Mouse (Mus musculus) adrenal gland, postnatal 14 days (tissue): ENCODE measurements around the gene Itgb3bp. TPM values are rescaled to one million over a fixed set of nuclear protein-coding genes. Genes with fewer than 3 reads are reported as not detected.

Experiments
- DNase-seq: peaks from one replicate; pipeline ENCODE4 v3.0.0; 2021; ENCODE audit warnings: mixed read lengths
- total RNA-seq: library from RNA; stranded (reverse); gene quantifications from 2 replicates; pipeline ENCODE4 v1.2.3, GENCODE M21; 2021

The Itgb3bp gene
- total RNA-seq, 1 experiment from 2014 or later, result 6.6 TPM

- DNase-seq, result no peak
Observed at GRCm38 (mm10) chr4:99931807-99932206, 2.2 kb upstream of the Itgb3bp start.

GRCm38 (mm10) chr4:99931240-99931580 lies 1.6 kb upstream of the Itgb3bp start:
- DNase-seq, result no peak

GRCm38 (mm10) chr4:99930518-99931239 lies 1.1 kb upstream of the Itgb3bp start:
- peak; percentile 28 for DNase-seq

DNA sequence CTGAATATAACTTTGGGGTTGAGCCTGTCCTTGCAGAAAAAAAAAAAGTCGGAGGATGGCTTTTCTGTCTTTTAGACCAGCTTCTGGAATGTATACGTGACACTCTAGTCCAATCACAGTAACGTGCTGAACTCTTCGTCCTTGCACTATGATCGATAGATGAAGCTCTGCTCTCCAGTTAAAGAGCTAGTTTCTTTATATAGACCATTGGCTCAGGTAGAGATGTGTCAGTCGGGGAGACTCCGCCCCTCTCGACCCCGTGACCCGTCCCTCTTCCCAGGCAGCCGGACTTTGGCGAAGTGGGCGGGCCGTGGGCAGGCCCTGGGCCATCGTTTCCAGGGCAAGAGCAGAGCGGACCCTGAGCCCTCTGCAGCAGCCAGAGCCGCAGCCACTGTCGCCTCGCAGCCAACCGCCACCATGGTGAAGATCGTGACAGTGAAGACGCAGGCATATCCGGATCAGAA lies 432 bp downstream of the Itgb3bp start, which contains the start of gene Pgm1:
Gene Pgm1, plus strand, starts transcription at position 266 of the 464 bp plus-strand sequence.
- peak; percentile 93 for DNase-seq

DNA sequence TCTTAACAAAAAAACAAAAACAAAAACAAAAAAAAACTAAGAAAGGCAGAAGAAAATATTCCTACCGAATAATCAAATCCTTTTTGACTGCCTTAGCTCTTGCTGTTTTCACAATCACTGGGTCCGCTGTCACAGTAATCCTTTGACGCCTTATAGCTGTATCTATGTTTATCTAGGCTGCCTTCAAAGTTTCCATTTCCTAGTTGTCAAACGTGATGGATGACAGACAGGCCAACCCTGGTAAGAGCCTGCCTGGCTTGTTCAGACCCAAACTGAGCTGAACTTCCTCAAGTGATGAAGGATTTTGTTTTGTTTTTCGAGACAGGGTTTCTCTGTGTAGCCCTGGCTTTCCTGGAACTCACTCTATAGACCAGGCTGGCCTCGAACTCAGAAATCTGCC lies 1.1 kb downstream of the Itgb3bp start:
- no peak for DNase-seq

GRCm38 (mm10) chr4:99926380-99926779 lies 3.2 kb downstream of the Itgb3bp start:
- no peak for DNase-seq

DNA sequence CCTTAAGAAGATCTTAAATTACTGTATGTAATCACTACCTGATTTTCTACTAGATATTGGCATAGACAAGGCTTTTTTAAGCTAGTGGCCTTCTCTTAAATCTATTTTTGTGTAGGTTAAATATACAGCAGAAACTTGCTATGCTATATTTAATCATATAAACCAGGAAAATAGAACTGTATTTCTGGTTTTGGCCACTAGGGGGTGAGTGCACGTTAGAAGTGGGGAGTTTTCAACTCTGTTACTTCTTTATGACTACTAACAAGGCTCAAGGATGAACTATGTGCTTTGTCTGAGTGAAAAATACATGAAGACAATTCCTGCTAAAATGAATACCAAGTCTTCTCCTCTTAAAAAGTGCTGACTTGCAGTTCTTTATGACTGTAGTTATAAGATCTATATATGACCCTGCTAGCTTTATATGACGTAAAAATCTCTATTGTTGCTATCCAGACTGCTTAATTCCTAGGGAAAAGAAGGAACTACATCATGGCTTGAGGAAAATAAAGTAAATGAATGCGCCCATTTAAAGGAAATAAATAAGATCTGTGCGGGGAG lies 15.6 kb downstream of the Itgb3bp start:
- peak; percentile 16 for DNase-seq

DNA sequence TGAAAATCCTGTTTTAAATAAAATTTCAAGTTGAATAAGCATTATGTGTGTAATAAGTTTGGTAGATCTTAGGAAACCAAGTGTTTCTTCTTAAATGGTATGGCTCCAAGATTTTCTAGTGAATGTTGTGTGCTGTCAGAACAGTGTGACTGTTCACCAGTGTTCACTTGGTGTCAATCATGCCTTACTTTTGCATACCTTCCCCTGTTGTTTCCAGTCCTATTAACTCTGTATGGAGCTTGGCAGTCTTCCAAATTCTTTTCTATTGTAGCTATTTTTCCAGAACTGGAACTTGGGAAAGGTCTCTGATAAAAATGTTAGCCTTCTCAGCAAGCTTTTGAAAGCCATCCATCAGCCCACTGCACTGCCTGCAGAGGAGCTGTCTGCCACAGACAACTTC lies 47.2 kb downstream of the Itgb3bp start:
- DNase-seq, result no peak

DNA sequence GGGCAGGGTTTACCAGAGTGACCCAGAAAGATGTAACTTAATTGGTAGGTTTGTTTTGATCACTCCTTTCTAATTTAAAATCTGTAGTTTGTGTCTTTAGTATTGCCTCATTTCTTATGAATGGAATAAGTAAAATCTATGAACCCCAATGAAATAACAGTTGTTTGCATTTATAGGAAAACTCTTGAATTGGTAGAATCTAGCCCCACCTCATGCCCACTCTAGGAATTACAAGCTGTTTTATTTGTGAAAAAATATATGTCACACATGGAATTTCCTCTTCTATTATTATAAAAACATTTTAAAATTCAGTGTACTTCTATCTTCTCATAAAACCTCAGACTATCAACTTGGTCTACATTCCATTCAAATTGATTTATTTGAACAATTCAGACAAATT lies 47.7 kb downstream of the Itgb3bp start:
- peak; percentile 12 for DNase-seq

DNA sequence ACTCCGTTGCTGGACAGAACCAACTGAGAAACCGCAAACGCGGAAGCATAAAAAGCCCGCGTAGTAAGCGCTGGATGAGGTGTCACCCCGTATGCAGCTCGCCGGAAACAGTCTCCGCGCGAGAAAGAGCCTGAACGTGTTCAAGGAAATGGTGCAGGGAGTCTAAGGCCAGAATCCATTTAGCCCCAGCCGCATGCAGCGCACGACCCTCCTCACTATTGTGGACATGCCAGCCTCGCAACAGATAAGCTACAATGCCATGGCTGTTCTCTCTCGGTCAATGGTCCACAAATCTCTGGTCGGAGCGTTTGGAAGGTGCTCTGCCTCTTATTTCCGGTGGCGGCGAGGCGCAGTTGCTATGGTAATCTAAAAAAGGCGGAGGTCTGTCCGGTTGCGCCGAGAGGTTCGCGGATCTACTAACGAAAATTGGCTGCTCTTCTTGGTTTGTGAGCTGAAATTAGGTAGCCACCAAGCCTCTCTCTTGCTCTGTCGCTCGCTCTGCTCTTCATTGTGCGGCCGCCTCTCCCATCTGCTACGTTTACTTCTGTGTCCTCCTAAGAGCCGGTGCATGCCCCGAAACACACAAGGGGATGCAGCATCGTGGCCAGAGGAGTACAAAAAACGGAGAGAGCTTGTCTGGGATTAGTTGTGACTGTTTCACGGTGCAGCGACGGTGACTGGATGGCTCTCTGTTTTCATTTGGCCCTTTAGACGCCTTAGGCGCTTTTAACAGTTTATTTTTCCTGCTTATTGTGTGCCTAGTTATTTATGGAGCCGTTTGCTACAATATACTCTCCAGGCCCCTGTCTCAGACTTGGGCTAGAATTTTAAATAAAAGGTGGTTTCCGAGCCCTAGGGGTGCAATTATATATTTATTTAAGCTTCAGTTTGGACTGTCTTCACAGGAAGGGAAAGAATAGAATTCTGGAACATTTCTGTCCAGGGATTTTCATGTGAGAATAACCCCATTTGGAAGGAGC lies 100.2 kb downstream of the Itgb3bp start, which contains the start of gene Efcab7:
Gene Efcab7, plus strand, starts transcription at position 105 of the 980 bp plus-strand sequence.
- peak; percentile 89 for DNase-seq

DNA sequence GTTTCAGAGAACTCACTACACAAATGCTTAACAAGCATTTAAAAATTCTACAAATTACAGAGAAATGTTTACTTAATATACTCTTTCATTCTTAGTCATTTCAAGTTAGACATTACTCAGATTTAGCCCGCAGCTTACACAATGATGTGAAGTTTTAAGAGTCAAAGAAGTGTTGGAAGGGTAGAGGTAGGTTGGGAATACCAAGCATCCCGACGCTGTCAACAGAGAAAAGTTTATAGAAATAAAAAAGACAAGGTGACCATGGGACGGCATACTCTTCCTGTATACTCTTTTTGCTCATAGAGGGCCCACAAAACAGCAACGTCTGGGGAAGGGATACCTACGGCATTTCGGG lies 100.9 kb downstream of the Itgb3bp start:
- DNase-seq, result no peak

- no peak for DNase-seq
Observed at GRCm38 (mm10) chr4:99828337-99828736, 101.3 kb downstream of the Itgb3bp start.

GRCm38 (mm10) chr4:99816697-99817460 lies 112.7 kb downstream of the Itgb3bp start:
- no peak for DNase-seq

DNA sequence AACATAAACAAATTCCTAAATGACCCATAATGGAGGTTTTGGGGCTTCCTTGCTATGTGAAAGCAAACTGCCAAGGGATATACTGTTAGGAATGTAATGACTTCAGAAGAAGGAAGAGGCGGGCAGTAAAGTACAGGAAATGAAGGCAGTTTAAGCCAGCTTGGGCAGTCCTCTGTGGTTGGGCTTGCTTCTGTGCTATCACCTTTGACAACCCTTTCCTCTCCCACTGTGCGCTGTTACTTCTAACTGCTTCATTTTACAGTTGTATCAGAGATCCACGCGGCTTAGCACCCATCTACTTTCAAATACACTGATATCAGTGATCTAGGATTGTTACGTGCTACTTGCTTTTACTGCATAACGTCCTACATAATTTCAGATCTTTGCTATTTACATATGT lies 137.2 kb downstream of the Itgb3bp start:
- DNase-seq, result no peak

DNA sequence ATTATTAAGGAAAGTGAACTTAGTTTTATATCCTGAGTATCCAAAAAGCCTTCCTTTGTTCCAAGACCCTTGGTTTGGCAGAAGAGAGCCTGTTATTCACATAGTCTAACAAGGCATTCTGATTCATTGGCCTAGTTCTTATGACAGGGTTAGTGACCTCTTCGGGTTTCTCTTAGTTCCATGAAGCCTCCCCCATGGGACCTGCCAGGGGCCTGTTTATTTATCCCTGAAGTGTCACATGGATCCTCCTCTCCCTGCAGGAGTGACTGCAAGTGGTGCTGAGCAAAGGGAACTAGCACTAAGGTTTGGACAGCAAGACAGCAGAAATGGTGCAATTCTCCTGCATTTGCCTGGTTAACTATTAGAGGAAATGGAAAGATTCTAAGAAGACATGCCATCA lies 156.6 kb downstream of the Itgb3bp start:
- DNase-seq, result peak; percentile 6

DNA sequence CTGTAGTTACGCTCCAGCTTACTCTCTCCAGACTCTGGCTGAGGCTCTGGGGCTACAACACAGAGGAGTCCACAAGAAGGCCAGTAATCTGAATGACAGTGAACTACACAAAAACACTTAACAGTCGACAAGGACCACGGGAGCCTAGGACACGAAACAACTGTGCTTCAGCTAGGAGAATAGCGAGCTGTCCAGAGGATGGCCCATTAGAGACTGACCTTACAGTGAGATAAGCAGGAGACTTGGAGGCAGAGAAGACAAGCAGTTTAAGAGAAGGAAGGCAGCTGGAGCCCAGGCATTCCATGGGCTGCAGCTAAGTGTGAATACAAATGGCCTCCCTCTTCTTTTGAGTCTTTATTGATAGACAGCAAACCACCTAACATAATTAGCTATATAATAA lies 159.1 kb downstream of the Itgb3bp start:
- DNase-seq, result no peak

GRCm38 (mm10) chr4:99766753-99767152 lies 162.9 kb downstream of the Itgb3bp start:
- DNase-seq, result peak; percentile 17

DNA sequence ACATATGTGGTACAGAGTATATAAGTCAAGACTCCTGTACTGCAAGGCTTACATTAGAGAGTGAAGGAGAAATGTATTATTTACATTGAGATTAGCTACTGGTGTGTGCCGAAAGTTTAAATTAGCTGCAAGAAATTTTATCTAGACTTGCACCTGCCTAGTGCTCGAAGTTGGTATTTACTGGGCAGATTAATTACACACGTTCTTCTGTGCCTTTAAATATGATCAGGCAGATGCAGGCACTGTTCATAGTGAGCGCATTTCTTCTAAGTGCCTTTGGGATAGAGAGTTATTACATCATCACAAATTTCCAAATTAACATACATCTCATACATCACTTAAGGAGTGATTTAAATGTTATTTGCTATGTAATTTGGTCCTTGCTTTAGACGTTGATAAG lies 163.3 kb downstream of the Itgb3bp start:
- DNase-seq, result no peak

DNA sequence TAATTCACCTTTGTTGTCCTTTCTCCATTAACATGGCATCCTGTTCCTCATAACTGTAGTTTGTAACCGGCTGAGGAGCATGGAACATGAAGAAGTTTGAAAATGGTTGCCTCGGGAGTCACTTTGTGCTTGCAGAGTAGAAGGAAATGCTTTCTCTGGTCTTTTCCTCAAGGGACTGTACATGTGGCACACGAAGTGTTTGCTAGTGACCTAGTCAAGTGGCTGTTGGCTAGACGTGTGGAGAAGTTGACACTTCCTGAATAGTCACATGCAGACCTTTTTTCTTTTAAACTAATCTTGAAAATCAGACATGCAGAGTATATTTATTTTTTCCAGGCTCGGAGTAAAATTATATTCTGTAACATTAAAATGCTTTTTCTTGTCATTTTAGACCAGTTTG lies 177.2 kb downstream of the Itgb3bp start:
- DNase-seq, result no peak

DNA sequence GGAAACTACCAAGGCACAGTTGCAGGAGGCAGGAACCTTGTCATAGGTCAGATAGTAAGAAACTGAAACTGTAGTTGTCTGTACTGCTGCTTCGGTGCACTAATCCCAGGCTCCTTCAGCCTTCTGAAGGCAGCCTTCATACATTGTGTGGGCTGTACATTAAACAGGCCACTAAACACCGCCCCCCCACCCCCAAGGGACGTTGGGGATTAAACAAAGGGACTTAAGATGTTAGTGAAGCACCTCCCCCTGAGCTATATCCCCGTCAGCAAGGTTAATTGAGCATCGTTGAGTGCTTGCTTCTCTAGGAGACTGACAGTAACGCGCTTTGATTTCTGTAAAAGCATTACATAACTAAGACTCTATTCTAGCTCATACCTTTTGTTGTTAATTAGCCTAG lies 189.8 kb downstream of the Itgb3bp start:
- no peak for DNase-seq

DNA sequence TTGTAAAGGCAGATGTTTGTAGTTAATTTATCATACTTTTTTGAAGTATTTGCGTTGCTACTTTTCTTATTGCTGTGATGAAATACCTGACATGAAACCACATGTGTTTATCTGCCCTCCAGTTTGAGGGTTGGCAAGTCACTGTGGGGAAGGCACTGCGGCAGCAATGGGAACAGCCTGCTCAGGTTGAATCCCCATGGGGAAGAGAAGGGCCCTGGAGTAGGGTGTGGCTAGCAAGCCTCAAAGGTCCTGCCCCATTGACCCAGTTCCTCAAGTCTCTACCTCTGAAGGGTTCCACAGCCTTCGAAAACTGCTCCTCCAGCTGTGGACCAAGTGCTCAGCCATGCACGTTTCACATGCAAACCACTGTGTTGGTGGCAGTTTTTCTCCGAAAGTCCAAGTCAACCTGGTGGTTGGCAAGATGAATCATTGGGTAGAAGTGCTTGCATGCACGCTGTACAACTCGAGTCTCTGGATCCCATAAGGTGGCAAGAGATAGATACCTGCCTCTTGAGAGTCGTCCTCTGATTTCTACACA lies 203.6 kb downstream of the Itgb3bp start:
- DNase-seq, result peak; percentile 12

DNA sequence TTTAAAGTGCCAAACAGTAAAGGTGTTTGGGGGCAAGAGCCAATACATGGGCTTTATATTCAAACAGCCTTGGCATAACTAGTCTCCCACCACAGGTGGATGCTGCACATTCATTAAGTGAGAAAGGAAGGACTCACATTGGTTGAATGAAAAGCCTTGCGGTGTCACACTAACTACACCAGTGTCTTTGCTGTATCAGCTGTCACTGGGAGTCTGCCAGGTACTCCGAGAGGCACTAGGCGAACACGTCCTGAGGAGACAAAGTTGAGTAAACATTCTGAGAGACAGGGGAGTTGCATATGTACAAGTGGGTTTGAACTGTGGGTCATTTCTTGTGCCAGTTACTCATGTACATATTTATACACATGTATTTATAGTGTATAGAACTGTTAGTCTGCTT lies 205.3 kb downstream of the Itgb3bp start:
- no peak for DNase-seq
